Mouse (Mus musculus): ENCODE results near the gene Il12rb1.
"Not testable (repeated sequence)": the region's sequence is repeated elsewhere in the genome, so short reads cannot be mapped to it uniquely, and the experiment has no call there.

The Il12rb1 gene

DNA sequence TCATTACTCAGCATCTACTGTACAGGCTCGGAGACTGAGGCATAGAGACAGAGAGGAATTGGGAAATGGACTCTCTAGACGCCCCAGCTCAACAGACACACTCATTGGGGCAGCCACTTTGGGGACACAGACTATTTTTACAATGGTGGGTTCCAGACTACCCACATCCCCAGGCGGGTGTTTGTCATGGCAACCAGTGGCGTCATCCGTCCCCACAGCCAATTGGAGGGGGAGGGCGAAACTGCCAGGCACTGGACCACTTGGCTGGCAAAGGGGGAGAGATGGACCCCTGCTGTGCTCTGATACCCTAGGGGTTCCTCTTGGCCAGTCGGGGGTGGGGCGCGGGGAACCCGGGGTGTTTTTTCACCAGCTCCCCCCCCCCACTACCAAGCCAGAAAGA lies 7.6 kb upstream of the Il12rb1 start:
- DNase-seq (ENCODE audit: low spot score) = no peak

DNA sequence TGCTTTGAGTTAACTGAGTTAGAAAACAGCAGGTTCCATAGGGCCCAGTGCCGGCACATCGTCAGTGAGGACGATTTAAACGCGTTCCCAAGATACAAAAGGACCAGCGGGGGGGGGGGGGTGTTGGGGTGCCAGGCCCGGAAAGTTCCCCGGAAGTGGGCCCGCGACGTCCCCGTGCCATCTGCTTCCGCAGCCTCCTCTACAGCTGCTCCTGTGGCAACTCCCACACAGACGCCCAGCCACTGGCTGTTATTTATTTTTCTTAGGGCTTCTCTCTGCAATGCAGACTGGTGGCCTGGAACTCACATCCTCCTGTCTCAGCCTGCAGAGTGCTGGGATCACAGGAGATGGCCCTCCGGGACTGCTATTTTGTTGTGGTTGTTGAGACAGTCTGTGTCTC lies 7.1 kb upstream of the Il12rb1 start:
- no peak for DNase-seq (ENCODE audit: low spot score)

DNA sequence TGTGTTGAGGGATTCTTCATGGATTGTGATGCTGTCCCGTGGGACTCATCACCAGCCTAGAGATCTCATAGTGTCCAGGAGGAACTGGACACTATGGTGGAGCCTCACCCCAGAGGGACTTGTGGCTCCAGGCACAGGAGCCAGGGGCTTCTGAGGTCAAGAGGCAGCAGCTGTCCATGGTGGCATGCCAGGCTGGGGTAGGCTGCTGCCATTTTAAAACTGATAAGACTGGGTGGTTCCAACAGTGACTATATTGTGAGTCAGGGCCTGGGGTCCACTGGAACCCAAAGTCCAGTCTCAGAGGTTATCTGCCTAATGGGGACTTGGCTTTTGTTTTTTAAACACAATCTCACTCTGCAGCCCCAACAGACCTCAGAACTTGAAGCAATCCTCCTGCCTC lies 6.4 kb upstream of the Il12rb1 start:
- no peak for DNase-seq (ENCODE audit: low spot score)

DNA sequence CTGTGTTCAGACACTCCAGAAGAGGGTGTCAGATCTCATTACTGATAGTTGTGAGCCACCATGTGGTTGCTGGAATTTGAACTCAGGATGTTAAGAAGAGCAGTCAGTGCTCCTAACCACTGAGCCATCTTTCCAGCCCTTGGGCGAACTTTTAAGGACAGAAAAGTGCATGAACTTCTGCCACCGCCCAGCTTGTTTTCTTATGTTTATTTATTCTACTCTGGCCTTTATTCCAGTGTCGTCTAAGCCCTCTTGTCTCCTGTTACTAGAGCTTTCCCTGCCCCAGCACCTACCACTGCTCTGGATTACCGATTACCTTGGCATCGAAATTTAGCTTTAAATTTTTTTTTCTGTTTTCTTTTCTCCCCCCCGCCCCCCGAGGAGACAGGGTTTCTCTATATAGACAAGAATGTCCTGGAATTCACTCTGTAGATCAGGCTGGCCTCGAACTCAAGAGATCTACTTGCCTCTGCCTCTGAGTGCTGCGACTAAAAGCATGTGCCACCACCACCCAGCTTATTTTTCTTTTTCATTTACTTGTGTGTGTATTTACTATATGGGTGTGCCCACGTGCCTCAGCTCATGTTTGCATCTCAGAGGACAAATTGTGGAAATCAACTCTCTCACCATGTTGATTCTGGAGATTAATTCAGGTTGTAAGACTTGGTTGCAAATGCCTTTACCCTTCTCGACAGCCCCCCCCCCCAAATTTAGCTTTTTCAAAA lies 5.3 kb upstream of the Il12rb1 start:
- DNase-seq (ENCODE audit: low spot score) = no peak

DNA sequence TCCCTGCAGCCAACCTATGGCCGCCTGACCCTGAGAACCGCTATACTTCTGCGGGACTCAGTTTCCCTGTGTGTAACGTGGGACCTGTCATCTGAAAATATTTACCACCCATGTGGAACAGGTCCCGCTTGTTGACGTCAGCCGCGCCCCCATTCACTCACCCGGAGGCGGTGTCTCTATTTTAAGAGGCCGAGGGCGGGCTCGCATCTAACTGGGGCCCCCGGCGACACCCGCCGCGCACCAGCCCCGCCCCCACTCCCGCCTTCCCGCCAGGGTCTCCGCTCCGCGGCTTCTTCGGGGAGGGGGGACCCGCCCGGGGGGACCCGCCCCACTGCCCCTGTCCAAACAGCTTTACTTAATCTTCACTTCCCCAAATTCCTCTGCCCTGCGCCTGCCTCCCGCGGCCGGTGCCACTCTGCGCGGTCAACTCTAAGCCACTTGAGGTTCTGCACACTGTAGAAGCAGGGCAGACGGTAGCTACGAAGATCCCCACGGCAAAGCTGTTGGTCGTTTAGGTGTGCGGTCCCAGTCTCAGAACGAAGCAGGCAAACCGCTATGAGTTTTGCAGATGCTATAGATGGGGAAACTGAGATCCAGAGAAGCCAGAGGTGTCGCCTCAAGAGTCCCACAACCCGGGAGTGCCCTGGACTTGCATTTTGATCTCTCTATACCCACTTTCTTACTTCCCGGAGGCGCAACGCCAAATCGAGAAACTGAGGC lies 4.3 kb upstream of the Il12rb1 start:
- peak; percentile 46 for DNase-seq (ENCODE audit: low spot score)

DNA sequence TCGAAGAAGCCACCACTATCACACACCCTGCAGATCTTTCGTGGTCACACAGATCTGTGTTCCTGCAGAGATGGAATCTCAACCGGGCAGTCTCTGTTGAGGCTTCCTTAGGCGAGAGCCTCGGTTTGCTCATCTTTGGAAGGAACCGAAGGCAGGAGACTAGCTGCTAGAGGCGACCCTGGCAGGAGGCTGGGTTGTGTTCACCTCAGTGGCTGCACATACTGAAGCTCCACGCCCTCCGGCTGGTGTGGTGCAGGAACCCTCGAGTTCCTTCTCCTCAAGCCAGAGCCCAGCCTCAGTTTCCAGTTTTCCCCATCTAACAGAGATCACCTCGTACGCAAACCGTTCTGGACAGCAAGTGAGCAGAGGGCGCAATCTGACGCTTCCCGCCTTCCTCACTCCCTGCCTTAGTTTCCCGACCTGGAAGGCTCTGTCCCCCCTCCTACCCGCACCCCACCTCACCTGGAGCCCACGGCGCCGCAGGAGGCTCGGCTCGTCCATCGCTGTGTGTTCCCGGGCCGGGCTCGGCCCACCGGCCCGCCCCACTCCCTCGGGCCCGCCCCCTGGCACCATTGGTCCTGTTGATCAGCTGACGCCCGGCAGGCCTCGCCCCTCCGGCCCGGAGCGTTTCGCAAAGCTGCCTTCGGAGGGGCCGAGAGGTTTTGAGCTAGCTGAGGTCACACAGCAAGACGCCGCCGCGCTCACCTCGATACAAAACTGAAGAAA lies 3.6 kb upstream of the Il12rb1 start, which contains the start of gene Mast3:
Gene Mast3 (minus strand): TSS at position 574 of the 726 bp plus-strand sequence.
- DNase-seq (ENCODE audit: low spot score) = peak; percentile 89

DNA sequence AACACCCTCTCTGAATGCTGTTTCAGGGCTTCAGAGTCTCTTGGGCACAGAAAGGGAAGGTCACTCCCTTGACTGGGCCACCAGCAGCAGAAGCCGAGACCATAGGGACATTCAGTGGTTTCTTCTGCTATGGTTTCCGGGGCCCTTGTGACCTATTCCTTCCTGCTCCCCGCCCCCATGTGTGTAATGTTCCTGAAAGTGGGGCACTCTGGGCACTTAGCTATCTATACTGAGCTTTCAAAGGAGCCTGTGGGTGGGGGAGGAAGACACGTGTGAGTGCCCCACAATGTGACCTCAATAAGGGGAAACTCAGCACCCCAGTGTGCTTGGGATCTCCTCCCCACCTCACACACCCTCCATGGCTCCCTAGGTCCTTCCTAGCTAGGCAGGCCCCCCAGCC lies 1.7 kb upstream of the Il12rb1 start:
- DNase-seq (ENCODE audit: low spot score) = no peak

DNA sequence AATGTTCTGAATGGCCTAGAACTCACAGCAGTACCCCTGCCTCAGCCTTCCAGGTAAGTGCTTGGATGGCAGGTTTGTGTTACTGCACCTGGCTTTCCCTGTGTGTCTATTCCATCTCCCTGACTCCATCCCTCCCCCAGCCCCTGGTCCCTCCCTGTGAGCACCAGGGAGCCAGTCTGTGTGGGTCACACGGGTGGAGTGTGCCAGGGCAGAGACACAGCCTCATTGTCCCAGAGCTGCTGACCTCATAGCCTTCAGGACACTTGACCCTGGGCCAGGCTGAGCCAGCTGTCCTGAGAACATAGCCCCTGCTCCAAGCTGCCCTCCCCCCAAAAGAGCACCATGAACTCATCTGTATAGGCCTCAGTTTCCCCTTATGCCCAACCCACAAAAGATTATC lies 945 bp upstream of the Il12rb1 start:
- DNase-seq (ENCODE audit: low spot score) = no peak

DNA sequence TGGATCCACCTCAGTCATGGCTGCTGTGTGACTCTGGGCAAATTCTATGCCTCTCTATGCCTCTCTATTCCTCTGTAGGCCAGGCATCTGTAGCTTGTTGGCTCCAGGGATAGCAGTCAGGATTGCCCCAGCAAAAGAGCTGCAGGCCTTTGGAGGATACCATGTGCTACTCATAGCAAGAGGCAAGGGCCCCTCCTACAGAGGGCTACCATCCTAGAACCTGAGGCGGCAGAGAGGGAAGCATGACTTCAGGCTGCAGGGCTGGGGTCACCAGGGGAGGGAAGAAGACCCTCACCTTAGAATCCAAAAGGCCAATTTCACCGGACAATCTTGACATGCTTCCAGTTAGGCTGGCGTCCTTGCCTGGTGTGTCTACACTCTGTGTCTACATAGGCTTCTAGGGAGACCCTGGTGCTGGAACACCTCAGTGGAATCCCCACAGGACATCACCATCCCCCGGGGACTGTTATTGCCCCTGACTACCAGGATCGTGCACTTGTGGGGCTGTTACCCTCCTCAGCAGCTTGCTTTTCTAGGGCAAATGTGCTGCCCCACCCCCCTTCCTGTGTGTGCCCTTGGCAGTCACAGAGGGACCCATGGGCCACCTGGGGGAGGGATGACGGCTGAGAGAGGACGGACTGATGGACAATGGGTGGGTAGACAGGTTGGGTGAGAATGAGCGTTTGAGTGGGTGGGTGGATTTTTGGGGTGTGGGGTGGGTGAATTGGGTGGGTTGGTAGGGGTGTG lies 879 bp downstream of the Il12rb1 start:
- no peak for DNase-seq (ENCODE audit: low spot score)

DNA sequence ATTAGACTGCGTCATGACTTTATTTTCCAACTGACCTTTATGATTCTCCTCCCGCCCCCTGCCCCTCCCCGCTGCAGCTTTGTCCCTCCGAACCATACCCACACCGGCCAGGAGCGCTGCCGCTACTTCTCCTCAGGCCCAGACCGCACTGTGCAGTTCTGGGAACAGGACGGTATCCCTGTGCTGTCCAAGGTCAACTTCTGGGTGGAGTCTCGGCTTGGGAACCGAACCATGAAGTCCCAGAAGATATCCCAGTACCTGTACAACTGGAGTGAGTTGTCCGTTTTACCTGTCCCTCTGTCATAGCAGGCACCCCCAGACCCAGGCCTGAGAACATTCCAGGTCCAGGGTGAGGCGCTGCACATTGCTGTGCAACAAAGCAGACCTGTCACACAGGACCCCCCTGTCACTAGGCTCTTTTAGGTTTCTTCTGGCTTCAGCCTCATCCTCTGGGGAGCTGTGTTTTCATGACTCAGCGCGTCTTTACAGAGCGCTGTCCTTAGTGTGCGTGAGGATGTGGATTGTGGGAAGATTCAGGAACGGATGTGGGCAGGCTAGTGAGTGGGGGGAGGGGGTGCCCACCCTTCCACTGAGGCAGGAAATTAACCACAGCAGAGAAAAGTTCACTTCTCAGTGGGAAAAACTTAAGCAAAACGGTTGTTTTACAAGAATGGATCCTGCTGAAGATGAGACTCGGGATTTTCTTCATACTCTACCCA lies 2.9 kb downstream of the Il12rb1 start:
- no peak for DNase-seq (ENCODE audit: low spot score)

DNA sequence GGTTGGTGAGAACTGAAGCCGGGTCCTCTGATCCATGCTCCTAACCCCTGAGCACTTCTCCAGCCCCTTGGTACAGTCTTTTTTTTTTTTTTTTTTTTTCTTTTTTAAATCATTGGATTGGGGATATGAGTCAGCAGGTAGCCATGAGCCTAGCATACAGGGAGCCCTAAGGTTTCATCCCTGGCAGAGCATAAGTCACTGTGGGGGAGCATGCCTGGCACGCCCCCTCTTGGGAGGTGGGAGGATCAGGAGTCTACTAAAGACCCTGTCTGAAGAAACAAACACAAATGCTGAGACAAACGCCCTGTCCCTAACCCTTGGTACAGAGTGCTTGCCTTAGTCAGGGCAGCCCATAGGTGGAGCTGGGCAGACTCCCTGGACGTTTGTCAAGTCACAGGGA lies 3.8 kb downstream of the Il12rb1 start:
- no peak for DNase-seq (ENCODE audit: low spot score)

DNA sequence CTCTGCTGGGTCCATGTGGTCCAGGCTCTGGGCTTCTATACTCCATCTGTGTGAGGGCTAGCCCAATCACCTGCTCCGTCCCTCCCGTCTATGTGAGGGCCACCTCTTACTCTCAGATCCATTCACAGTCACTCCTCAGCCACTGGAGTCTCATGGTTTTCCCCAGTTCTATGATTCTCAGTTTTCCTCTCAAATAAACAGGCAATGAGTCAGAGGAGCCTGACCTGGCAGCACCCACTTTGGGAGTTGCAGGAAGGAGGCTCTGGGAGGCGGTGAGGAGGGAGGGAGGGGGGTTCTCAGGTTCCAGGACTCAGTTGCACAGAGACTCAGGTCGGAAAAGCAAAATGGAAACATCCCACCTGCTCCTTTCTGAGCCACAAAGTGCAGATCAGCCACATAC lies 4.6 kb downstream of the Il12rb1 start:
- no peak for DNase-seq (ENCODE audit: low spot score)

DNA sequence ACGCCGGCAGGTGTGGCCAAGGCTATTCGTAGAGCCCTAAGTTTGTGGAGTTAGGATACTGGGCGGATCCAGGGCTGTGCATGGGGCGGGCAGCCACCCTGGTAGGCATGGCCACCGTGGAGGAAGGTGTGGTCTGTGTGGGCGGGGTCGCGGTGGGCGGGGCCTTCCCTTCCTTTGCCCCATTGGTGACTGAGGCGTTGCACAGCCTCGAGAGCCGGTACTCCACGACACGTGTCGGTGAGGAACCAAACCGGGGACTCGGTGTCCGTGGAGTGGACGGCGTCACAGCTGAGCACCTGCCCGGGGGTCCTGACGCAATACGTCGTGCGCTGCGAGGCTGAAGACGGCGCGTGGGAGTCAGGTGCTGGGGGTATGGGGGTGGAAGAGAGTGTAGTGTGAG lies 8.4 kb downstream of the Il12rb1 start:
- peak; percentile 67 for DNase-seq (ENCODE audit: low spot score)

DNA sequence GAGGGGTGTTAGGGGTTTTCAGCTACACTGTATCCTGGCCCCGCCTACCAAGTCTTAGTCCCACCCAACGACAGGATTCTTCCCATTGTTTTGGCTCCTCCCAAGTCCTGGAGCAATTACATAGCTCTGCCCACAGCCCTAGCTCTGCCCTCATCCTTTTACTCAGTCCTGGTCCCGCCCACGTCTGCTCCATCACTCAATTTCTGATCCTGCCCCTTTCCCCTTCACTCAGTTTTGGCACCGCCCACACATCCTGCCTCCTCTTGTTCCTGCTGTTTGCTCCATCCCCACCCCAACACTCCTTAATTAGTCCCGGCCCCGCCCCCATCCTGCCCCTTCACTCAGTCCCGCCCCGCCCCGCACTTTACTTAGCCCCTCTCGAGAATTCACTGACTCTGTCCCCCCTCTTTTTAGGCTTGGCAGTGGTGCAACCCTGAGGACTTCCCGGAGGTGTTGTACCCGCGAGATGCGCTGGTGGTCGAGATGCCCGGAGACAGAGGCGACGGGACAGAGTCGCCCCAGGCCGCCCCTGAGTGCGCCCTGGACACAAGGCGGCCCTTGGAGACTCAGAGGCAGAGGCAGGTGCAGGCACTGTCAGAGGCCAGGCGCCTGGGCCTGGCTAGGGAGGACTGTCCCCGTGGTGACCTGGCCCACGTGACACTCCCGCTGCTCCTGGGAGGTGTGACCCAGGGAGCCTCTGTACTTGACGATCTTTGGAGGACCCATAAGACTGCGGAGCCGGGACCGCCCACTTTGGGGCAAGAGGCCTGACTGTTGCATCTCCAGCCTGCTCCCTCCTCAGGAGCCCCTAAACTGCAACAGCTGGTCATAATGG lies 12.1 kb downstream of the Il12rb1 start:
- DNase-seq (ENCODE audit: low spot score) = peak; percentile 75

DNA sequence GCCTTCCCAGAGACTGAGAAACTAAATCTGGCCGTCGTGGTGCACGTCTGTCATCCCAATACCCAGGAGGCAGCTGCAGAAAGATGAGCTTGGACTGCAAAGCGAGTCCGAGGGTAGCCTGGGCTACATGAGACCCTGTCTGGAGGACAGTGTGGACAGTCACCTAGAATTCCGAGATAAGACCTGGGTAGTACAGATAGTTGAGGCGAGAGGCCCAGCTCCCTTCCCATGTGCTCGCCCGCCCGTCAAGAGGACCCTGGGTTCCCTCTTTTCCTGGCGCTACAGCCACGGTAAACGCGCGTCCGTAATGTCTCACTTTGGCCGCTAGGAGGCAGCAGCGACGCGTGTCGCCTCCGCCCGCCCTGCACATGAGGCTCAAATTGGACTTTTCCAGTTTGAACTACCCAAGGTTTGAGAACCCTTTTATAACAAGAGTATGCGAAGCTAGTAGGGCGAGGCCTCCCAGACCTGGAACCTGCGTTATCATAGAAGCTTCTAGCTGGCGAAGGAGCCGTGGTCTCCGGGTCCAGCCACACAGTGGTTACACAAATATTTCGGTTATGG lies 13.2 kb downstream of the Il12rb1 start:
- peak; percentile 70 for DNase-seq (ENCODE audit: low spot score)

DNA sequence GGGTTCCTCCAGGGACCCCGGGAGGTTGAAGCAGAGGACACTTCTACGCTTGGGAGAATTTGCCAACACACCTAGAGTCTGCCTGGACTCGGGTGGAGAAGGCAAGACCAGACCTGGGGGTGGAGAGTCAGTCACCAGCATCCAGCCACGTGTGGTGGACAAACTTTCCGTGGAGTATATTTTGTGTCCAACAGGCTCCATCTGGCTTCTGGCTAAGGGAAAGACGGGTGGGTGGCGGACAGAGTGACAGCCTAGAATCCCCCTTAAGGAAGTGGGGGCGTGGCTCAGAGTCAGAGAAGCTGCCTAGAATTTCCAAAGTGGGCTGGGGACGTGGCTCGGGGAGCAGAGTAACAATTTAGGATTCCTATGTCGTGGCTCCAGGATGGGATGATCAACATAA lies 13.7 kb downstream of the Il12rb1 start:
- no peak for DNase-seq (ENCODE audit: low spot score)

DNA sequence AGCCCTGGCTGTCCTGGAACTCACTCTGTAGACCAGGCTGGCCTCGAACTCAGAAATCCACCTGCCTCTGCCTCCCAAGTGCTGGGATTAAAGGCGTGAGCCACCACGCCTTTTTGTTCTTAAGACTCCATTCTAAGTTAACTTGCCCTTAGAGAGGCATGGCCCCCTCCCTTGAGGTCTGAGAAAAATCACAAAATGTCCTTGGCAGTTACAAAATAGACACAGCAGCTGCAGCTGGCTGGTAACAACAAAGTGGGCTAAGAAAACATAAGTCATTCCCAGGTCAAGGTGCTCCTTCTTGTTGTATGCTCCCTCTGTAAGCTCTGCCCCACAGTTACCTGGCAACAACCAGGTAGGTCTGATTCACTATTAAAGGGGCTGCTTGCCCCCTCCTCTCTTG lies 14.3 kb downstream of the Il12rb1 start:
- DNase-seq (ENCODE audit: low spot score) = not testable (repeated sequence)

DNA sequence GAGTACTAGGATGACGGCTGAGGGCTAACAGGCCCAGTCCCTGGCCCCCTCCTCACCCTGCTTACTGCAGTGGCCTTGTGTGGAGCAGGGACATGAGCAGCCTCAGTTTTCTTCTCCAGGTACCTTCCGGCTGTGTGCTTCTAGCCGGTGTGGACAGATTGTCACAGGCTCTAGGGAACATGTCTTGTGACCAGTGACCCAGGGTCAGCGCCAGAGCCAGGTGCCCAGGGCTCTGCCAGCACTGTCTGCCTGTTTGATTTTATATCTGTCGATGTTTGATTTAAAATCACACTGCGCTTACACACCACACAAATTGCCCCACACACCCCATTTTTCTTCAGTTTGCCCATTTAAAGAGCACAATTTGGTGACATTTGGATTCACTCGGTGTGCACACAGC lies 15.6 kb downstream of the Il12rb1 start:
- DNase-seq (ENCODE audit: low spot score) = no peak

DNA sequence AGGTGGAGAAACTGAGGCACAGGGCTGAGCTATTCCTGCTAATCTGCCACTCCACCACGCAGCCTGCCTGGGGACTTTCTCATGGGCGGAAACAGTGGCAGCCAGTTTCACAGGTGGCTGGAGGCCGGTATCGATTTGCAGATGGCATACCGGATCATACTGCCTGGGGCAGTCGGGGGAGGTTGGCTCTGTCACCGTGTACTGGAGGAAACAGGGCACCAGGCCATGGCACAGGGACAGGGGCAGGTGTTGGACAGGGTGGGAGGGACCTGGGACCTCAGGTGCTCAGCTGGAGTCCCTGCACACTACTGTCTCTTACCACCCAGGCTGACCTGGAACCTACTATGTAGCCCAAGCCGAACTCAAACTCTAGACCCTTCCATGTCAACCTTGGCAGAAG lies 17.6 kb downstream of the Il12rb1 start:
- peak; percentile 47 for DNase-seq (ENCODE audit: low spot score)

DNA sequence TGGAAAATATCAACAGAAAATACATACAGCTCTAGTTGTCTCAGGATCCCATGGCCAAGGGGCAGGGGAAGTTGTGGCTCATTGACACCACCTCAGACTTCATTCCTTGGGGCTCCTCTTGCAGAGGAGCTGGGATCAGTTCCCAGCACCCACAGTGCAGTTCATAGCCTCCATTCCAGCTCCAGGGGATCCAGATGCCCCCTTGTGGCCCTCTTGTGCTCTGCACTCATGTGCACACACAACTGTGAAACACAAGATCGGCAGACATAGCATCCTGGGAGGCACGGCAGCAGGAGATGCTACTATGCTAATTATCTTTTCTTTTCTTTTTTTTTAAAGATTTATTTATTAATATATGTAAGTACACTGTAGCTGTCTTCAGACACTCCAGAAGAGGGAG lies 18.8 kb downstream of the Il12rb1 start:
- DNase-seq (ENCODE audit: low spot score) = no peak

Measured in urinary bladder, postnatal 14 days (tissue).